Comparison of ENCODE assay signal across 12 mouse cellular contexts in genomic region chr4:88536640-88537039, GRCm38 (mm10). TPM values are rescaled to one million over a fixed set of nuclear protein-coding genes. Genes with fewer than 3 reads are reported as not detected.
DNase-seq lines count a peak whose midpoint lies in the region; ATAC-seq and TF ChIP-seq lines count a peak whose summit lies in the region.
"Had no signal": no experiment of that assay in that cellular context is flagged by ENCODE, and none has a peak within 500 bp of the region (broad histone marks: within the 10 kb centered on the region; RNA-seq: fewer than 3 reads in every experiment).

No protein-coding gene starts in this region.

- no peak overlapping the region for H3K4me3 ChIP-seq in CH12.LX (replicated peaks in 1 of 3; ENCODE audit: low read depth in 2 of 3, low read length in 2 of 3, poor library complexity in 1 of 3)
- no peak overlapping the region for H3K4me3 ChIP-seq in liver, embryonic 13.5 days (replicated peaks)
- no peak overlapping the region for H3K4me3 ChIP-seq in forebrain, embryonic 11.5 days (ENCODE audit: low read depth, low read length)
- H3K4me3 ChIP-seq: midbrain, embryonic 12.5 days had no signal

- H3K9ac ChIP-seq in CH12.LX (ENCODE audit: insufficient read depth, low read depth), result 0 out of 2 replicates have a peak overlapping the region, but pooled peaks have one; percentile 18
- no peak overlapping the region for H3K9ac ChIP-seq in liver, embryonic 13.5 days
- no peak overlapping the region for H3K9ac ChIP-seq in forebrain, embryonic 11.5 days (ENCODE audit: low read length)
- H3K9ac ChIP-seq: midbrain, embryonic 12.5 days had no signal

- dilution Hi-C loops in CH12.LX (cut with MboI; ENCODE audit: extremely low pct_ligation_motif_present, extremely low pct_unique_long_range_greater_than_20kb, low sequenced_read_pairs), result no loop called here

- H3K9me3 ChIP-seq in CH12.LX (replicated peaks; ENCODE audit: low read length), result no peaks in the 10 kb centered on the region
- no peaks in the 10 kb centered on the region for H3K9me3 ChIP-seq in liver, embryonic 13.5 days (replicated peaks)
- no peaks in the 10 kb centered on the region for H3K9me3 ChIP-seq in forebrain, embryonic 11.5 days (ENCODE audit: control insufficient read depth, low read length)
- H3K9me3 ChIP-seq: midbrain, embryonic 12.5 days had no signal

- in situ Hi-C loops in CH12.LX (cut with MboI; ENCODE audit: low pct_ligation_motif_present, low pct_unique_long_range_greater_than_20kb, low sequenced_read_pairs), result loop anchor here (10.0 to 25.0 kb wide), 4 partner anchors 174 to 1172 kb away; no protein-coding TSS in a partner anchor

- H3K27me3 ChIP-seq in CH12.LX (replicated peaks), result no peaks in the 10 kb centered on the region
- H3K27me3 ChIP-seq in liver, embryonic 13.5 days, result no peaks in the 10 kb centered on the region
- H3K27me3 ChIP-seq in forebrain, embryonic 11.5 days (ENCODE audit: control insufficient read depth, insufficient read depth, low read length), result no peaks in the 10 kb centered on the region
- H3K27me3 ChIP-seq: midbrain, embryonic 12.5 days had no signal

- intact Hi-C loops in heart, postnatal 25 days (cut with DNase I), result no loop called here

- no peak for TF ChIP-seq POLR2A in CH12.LX (IDR thresholded peaks at IDR 0.05; ENCODE audit: low read depth, low read length)

- TF ChIP-seq CTCF in CH12.LX (conservative IDR thresholded peaks at IDR 0.05 in 1 of 2, IDR thresholded peaks at IDR 0.05 in 1 of 2; ENCODE audit: low read depth in 2 of 2, low read length in 2 of 2), result no peak

- TF ChIP-seq RAD21 in CH12.LX (IDR thresholded peaks at IDR 0.05; ENCODE audit: low read depth, low read length), result no peak

- peaks cover 3 to 14% of the 10 kb centered on the region in 2 experiments; a peak in 3 of 4 replicates for H3K4me1 ChIP-seq in CH12.LX (ENCODE audit: control insufficient read depth in 1 of 2, insufficient read depth in 2 of 2)
- peaks cover 43% of the 10 kb centered on the region for H3K4me1 ChIP-seq in liver, embryonic 13.5 days (replicated peaks)
- no peaks in the 10 kb centered on the region for H3K4me1 ChIP-seq in forebrain, embryonic 11.5 days (replicated peaks; ENCODE audit: control insufficient read depth, insufficient read depth, low read length)
- H3K4me1 ChIP-seq: midbrain, embryonic 12.5 days had no signal

- no peak overlapping the region; the same call in 1 of the 2 replicates for H3K4me2 ChIP-seq in CH12.LX (ENCODE audit: insufficient read depth, low read depth, poor library complexity, severe bottlenecking)
- H3K4me2 ChIP-seq in liver, embryonic 13.5 days, result no peak overlapping the region
- no peak overlapping the region for H3K4me2 ChIP-seq in forebrain, embryonic 11.5 days (ENCODE audit: low read depth, low read length, severe bottlenecking)
- H3K4me2 ChIP-seq: midbrain, embryonic 12.5 days had no signal

- H3K27ac ChIP-seq in CH12.LX (ENCODE audit: insufficient read depth, low read depth), result no peak overlapping the region
- peak overlapping the region; percentile 80 for H3K27ac ChIP-seq in liver, embryonic 13.5 days
- H3K27ac ChIP-seq in forebrain, embryonic 11.5 days (ENCODE audit: low read depth, low read length), result no peak overlapping the region
- H3K27ac ChIP-seq: midbrain, embryonic 12.5 days had no signal

- no peak for ATAC-seq in liver, embryonic 13.5 days (ENCODE audit: low read depth)
- no peak for ATAC-seq in activated CD4-positive, CD25-positive, alpha-beta regulatory T cell, adult 4 months
- no peak for ATAC-seq in forebrain, embryonic 11.5 days (replicated peaks; ENCODE audit: low FRiP score)

- DNase-seq in heart, adult 18-20 months, result peak; percentile 46 to 57
- no peak for DNase-seq in heart, postnatal 25 days (ENCODE audit: low spot score)
- no peak for DNase-seq in CH12.LX (ENCODE audit: extremely low read depth)
- DNase-seq in gastrocnemius, postnatal 25 days, result peak; percentile 17
- no peak for DNase-seq in liver, embryonic 13.5 days
- no peak for DNase-seq in thymus, postnatal 14 days
- DNase-seq in forebrain, embryonic 11.5 days (ENCODE audit: low spot score), result no peak
- DNase-seq: layer of hippocampus, postnatal 36 days; thymus, adult 18-20 months had no signal

- no peaks in the 10 kb centered on the region for H3K36me3 ChIP-seq in CH12.LX (replicated peaks in 1 of 2; ENCODE audit: control insufficient read depth in 1 of 2, insufficient read depth in 1 of 2, low read length in 1 of 2)
- H3K36me3 ChIP-seq in liver, embryonic 13.5 days, result no peaks in the 10 kb centered on the region
- H3K36me3 ChIP-seq in forebrain, embryonic 11.5 days (ENCODE audit: control insufficient read depth, insufficient read depth, low read length), result no peaks in the 10 kb centered on the region
- H3K36me3 ChIP-seq: midbrain, embryonic 12.5 days had no signal

- H3K79me2 ChIP-seq in CH12.LX (replicated peaks; ENCODE audit: control insufficient read depth, extremely low read depth, insufficient read depth, poor library complexity, severe bottlenecking), result no peaks in the 10 kb centered on the region

- 72% methylated on average over 7 of the region's 7 CpGs for WGBS in liver, embryonic 13.5 days (ENCODE audit: insufficient replicate concordance)
- WGBS in forebrain, embryonic 11.5 days, result 89% methylated on average over 7 of the region's 7 CpGs

- TF ChIP-seq EP300 in CH12.LX (IDR thresholded peaks at IDR 0.05; ENCODE audit: low read length), result no peak

TF ChIP-seq in CH12.LX, 34 proteins besides CTCF, POLR2A, EP300 and RAD21:
- TF ChIP-seq TCF12 (IDR thresholded peaks at IDR 0.05; ENCODE audit: low read depth, low read length) (no peak), ZKSCAN1 (IDR thresholded peaks at IDR 0.05; ENCODE audit: borderline replicate concordance, low read depth, low read length) (no peak), CHD2 (IDR thresholded peaks at IDR 0.05; ENCODE audit: low read length) (no peak), POLR2AphosphoS2 (IDR thresholded peaks at IDR 0.05; ENCODE audit: low read depth, low read length) (no peak), KAT2A (IDR thresholded peaks at IDR 0.05; ENCODE audit: insufficient replicate concordance, low read length) (no peak), MEF2A (IDR thresholded peaks at IDR 0.05; ENCODE audit: borderline replicate concordance, low read depth, low read length) (no peak), ZMIZ1 (IDR thresholded peaks at IDR 0.05; ENCODE audit: low read depth, low read length) (no peak), E2F4 (IDR thresholded peaks at IDR 0.05; ENCODE audit: insufficient replicate concordance, low read depth, low read length) (no peak), ELF1 (IDR thresholded peaks at IDR 0.05; ENCODE audit: low read depth, low read length) (no peak), ZC3H11A (IDR thresholded peaks at IDR 0.05; ENCODE audit: low read depth, low read length) (no peak), PAX5 (IDR thresholded peaks at IDR 0.05; ENCODE audit: low read length) (no peak), HCFC1 (IDR thresholded peaks at IDR 0.05; ENCODE audit: low read depth, low read length) (no peak), MAFK (IDR thresholded peaks at IDR 0.05; ENCODE audit: insufficient replicate concordance, low read length) (no peak), BHLHE40 (IDR thresholded peaks at IDR 0.05; ENCODE audit: low read depth, low read length) (no peak), ZNF384 (IDR thresholded peaks at IDR 0.05; ENCODE audit: low read depth, low read length) (no peak), GABPA (IDR thresholded peaks at IDR 0.05; ENCODE audit: insufficient replicate concordance, low read depth, low read length) (no peak), NRF1 (IDR thresholded peaks at IDR 0.05; ENCODE audit: low read depth, low read length) (no peak)

RNA-seq across cellular contexts. Expression of gene Ifnb1, which starts 14.1 kb away (rescaled TPM):
- not detected for total RNA-seq in heart, adult 18-20 months (2021)
- not detected for total RNA-seq in heart, postnatal 25 days (2021)
- total RNA-seq in CH12.LX (2012; rRNA removed) (not detected in 2 replicates), CH12.LX (2014; rRNA removed) (not detected in 2 replicates)
- not detected in 2 replicates for polyA plus RNA-seq in CH12.LX (2012; ENCODE audit: insufficient read length, low read depth)
- not detected for total RNA-seq in gastrocnemius, postnatal 25 days (2021)
- not detected in 2 replicates for polyA plus RNA-seq in liver, embryonic 13.5 days (2015; fragmentation: Nextera tagmentation; extraction: Ambion mirVana)
- not detected for polyA plus RNA-seq in activated CD4-positive, CD25-positive, alpha-beta regulatory T cell, adult 4 months (2017; shearing (Covaris generic))
- polyA plus RNA-seq in forebrain, embryonic 11.5 days (2014; fragmentation: Nextera tagmentation; extraction: Ambion mirVana), result not detected in 2 replicates
- total RNA-seq: gastrocnemius, postnatal 36 days; layer of hippocampus, postnatal 36 days had no signal
- polyA plus RNA-seq: midbrain, embryonic 12.5 days had no signal

RNA-seq across cellular contexts. Expression of gene Ifna15, which starts 21.4 kb away (rescaled TPM):
- not detected for total RNA-seq in heart, adult 18-20 months (2021)
- not detected for total RNA-seq in heart, postnatal 25 days (2021)
- total RNA-seq in CH12.LX (2012; rRNA removed) (not detected in 2 replicates), CH12.LX (2014; rRNA removed) (not detected in 2 replicates)
- polyA plus RNA-seq in CH12.LX (2012; ENCODE audit: insufficient read length, low read depth), result not detected in 2 replicates
- not detected for total RNA-seq in gastrocnemius, postnatal 25 days (2021)
- polyA plus RNA-seq in liver, embryonic 13.5 days (2015; fragmentation: Nextera tagmentation; extraction: Ambion mirVana), result not detected in 2 replicates
- not detected for polyA plus RNA-seq in activated CD4-positive, CD25-positive, alpha-beta regulatory T cell, adult 4 months (2017; shearing (Covaris generic))
- not detected in 2 replicates for polyA plus RNA-seq in forebrain, embryonic 11.5 days (2014; fragmentation: Nextera tagmentation; extraction: Ambion mirVana)
- total RNA-seq: gastrocnemius, postnatal 36 days; layer of hippocampus, postnatal 36 days had no signal
- polyA plus RNA-seq: midbrain, embryonic 12.5 days had no signal

RNA-seq across cellular contexts. Expression of gene Ifna14, which starts 35.0 kb away (rescaled TPM):
- total RNA-seq in heart, adult 18-20 months (2021), result not detected
- not detected for total RNA-seq in heart, postnatal 25 days (2021)
- not detected in 2 replicates for total RNA-seq in CH12.LX (2012; rRNA removed)
- total RNA-seq in CH12.LX (2014; rRNA removed), result not detected in 2 replicates
- not detected in 2 replicates for polyA plus RNA-seq in CH12.LX (2012; ENCODE audit: insufficient read length, low read depth)
- total RNA-seq in gastrocnemius, postnatal 25 days (2021), result not detected
- polyA plus RNA-seq in liver, embryonic 13.5 days (2015; fragmentation: Nextera tagmentation; extraction: Ambion mirVana), result not detected in 2 replicates
- polyA plus RNA-seq in activated CD4-positive, CD25-positive, alpha-beta regulatory T cell, adult 4 months (2017; shearing (Covaris generic)), result not detected
- not detected in 2 replicates for polyA plus RNA-seq in forebrain, embryonic 11.5 days (2014; fragmentation: Nextera tagmentation; extraction: Ambion mirVana)
- total RNA-seq: gastrocnemius, postnatal 36 days; layer of hippocampus, postnatal 36 days had no signal
- polyA plus RNA-seq: midbrain, embryonic 12.5 days had no signal

RNA-seq across cellular contexts. Expression of gene Ifna9, which starts 55.5 kb away (rescaled TPM):
- total RNA-seq in heart, adult 18-20 months (2021), result not detected
- not detected for total RNA-seq in heart, postnatal 25 days (2021)
- total RNA-seq in CH12.LX (2012; rRNA removed) (not detected in 2 replicates), CH12.LX (2014; rRNA removed) (not detected in 2 replicates)
- polyA plus RNA-seq in CH12.LX (2012; ENCODE audit: insufficient read length, low read depth), result not detected in 2 replicates
- total RNA-seq in gastrocnemius, postnatal 25 days (2021), result not detected
- polyA plus RNA-seq in liver, embryonic 13.5 days (2015; fragmentation: Nextera tagmentation; extraction: Ambion mirVana), result not detected in 2 replicates
- not detected for polyA plus RNA-seq in activated CD4-positive, CD25-positive, alpha-beta regulatory T cell, adult 4 months (2017; shearing (Covaris generic))
- not detected in 2 replicates for polyA plus RNA-seq in forebrain, embryonic 11.5 days (2014; fragmentation: Nextera tagmentation; extraction: Ambion mirVana)
- total RNA-seq: gastrocnemius, postnatal 36 days; layer of hippocampus, postnatal 36 days had no signal
- polyA plus RNA-seq: midbrain, embryonic 12.5 days had no signal

Comparison
In these comparisons a context has a peak if more than half of its experiments do, and no peak if none do; other contexts are left out.
1. DNase-seq: peak in heart, adult 18-20 months (2 of 2) and gastrocnemius, postnatal 25 days (single experiment); none in heart, postnatal 25 days (single experiment), CH12.LX (single experiment), liver, embryonic 13.5 days (single experiment), thymus, postnatal 14 days (single experiment) and forebrain, embryonic 11.5 days (single experiment).